Mouse (Mus musculus) ES-Bruce4 (cell line): ENCODE data around the gene Erc1. TPM values are rescaled to one million over a fixed set of nuclear protein-coding genes. Genes with fewer than 3 reads are reported as not detected.

Experiments
- H3K27ac ChIP-seq: 2 replicates; pipeline ENCODE4 v1.5.1; 2012; ENCODE audit warnings: low read length, inconsistent platforms; ENCODE audit not compliant: insufficient read depth
- H3K27me3 ChIP-seq: 2 replicates; pipeline ENCODE4 v1.6.1; 2012; ENCODE audit warnings: mild to moderate bottlenecking, low read length, inconsistent platforms; ENCODE audit not compliant: control insufficient read depth, poor library complexity, insufficient read depth, severe bottlenecking
- H3K36me3 ChIP-seq: 2 replicates; pipeline ENCODE4 v1.6.1; 2012; ENCODE audit warnings: inconsistent platforms, mild to moderate bottlenecking, low read length, moderate library complexity; ENCODE audit not compliant: control insufficient read depth, poor library complexity, insufficient read depth, severe bottlenecking
- H3K4me1 ChIP-seq: one replicate; pipeline ENCODE4 v1.8.1; 2011; ENCODE audit warnings: low read length; ENCODE audit not compliant: control insufficient read depth, insufficient read depth
- H3K4me3 ChIP-seq: 2 replicates; pipeline ENCODE4 v1.5.1; 2011; ENCODE audit warnings: low read depth, mild to moderate bottlenecking, low read length
- H3K9ac ChIP-seq: 2 replicates; pipeline ENCODE4 v1.6.1; 2012; ENCODE audit warnings: low read depth, mild to moderate bottlenecking, inconsistent platforms; ENCODE audit not compliant: poor library complexity, severe bottlenecking
- H3K9me3 ChIP-seq: replicated peaks from 2 replicates; pipeline ENCODE4 v1.6.1; 2012; ENCODE audit warnings: mild to moderate bottlenecking, low read length, inconsistent platforms; ENCODE audit not compliant: control insufficient read depth, poor library complexity, insufficient read depth, severe bottlenecking
- CTCF ChIP-seq: IDR thresholded peaks from one replicate; pipeline ENCODE4 v1.8.1; 2011; ENCODE audit warnings: low read depth, low read length
- EP300 ChIP-seq: IDR thresholded peaks from 2 replicates; pipeline ENCODE4 v1.6.1; 2011; ENCODE audit warnings: low read depth, low read length; ENCODE audit not compliant: insufficient read depth
- POLR2A ChIP-seq: IDR thresholded peaks from one replicate; pipeline ENCODE4 v1.8.1; 2011; ENCODE audit warnings: low read length; ENCODE audit not compliant: insufficient read depth
- polyA plus RNA-seq: library from polyadenylated mRNA; stranded (reverse); fragments of >200 nt; gene quantifications from 2 replicates; pipeline ENCODE4 v1.2.4, GENCODE M21; 2011; ENCODE audit warnings: low read depth; ENCODE audit not compliant: missing spikeins, insufficient read depth, insufficient read length

Erc1 gene
- polyA plus RNA-seq, 1 experiment: 55.6 TPM

DNA sequence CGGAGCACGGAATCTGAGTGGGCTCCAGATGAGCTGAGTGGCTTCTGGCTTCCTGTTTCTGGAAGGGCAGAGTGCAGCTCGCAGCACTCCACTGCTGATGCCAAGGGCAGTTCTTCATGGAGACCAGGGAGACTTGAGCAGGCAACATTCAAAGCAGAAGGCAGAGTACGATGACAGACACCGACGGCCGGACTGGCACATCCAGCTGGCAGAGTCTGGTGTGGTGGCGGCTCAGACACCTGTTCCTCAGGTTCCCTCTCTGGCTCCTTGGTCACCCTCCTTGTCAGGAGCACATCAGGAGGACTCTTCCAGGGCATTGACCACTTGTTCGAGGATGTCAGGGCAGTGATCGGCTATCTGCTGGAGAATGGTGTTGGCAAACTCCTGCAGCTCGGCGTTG is 272.6 kb downstream of the Erc1 start:
- Histone ChIP-seq H3K27me3 (no peaks in the 10 kb centered on the region), H3K36me3 (0 out of 2 replicates have a peak, but pooled peaks cover 4% of the 10 kb centered on the region), H3K9ac (no peak overlapping the region), H3K9me3 (no peaks in the 10 kb centered on the region), H3K4me1 (no peaks in the 10 kb centered on the region), H3K4me3 (no peak overlapping the region), H3K27ac (no peak overlapping the region)
- TF ChIP-seq CTCF (no peak), POLR2A (no peak), EP300 (no peak)

DNA sequence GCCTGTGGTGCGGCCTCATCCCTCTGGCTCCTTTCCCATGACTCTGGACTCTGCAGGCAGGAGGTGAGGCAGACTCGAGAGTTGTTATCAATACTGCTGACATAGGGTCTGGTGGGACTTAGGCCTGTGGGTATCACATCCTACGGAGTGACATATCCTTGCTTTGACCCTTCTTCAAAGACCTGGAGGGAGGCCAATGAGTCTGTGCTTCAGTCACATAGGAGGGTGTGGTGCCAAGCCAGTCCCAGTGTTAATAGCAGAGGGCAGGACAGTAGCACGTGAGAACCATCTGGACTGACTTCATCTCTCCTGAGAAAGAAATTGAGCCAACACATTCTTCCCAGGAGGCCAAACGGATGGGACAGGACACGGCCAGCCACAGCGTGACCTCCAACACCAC is 275.7 kb downstream of the Erc1 start:
- no peak overlapping the region for H3K27ac ChIP-seq
- H3K9ac ChIP-seq: no peak overlapping the region
- no peaks in the 10 kb centered on the region for H3K4me1 ChIP-seq
- H3K9me3 ChIP-seq: no peaks in the 10 kb centered on the region
- no peaks in the 10 kb centered on the region for H3K27me3 ChIP-seq
- 0 out of 2 replicates have a peak, but pooled peaks cover 4% of the 10 kb centered on the region for H3K36me3 ChIP-seq
- no peak overlapping the region for H3K4me3 ChIP-seq
- TF ChIP-seq POLR2A: no peak
- no peak for TF ChIP-seq EP300
- TF ChIP-seq CTCF: no peak

DNA sequence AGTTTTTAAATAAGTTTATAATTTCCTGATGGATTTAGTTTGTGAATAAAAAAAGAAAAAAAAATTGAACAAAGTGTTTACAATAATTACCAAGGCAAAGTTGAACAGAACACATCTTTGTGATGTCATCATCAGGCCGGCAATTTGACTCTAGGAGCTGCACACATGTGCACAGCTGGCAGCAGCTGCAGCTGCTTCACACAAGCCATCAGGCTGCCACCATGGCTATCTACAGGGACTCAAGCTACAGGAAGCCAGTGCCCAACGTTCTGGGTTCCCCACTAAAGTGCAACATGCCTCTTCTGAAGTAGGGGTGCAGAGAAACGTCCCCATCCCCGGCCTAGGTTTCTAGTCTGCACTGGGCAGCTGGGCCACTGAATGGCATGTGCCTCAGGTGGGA is 277.2 kb downstream of the Erc1 start:
- Histone ChIP-seq H3K27ac (no peak overlapping the region), H3K4me1 (no peaks in the 10 kb centered on the region), H3K36me3 (0 out of 2 replicates have a peak, but pooled peaks cover 4% of the 10 kb centered on the region), H3K9me3 (no peaks in the 10 kb centered on the region), H3K4me3 (no peak overlapping the region), H3K9ac (no peak overlapping the region), H3K27me3 (no peaks in the 10 kb centered on the region)
- TF ChIP-seq CTCF (no peak), EP300 (no peak), POLR2A (no peak)

DNA sequence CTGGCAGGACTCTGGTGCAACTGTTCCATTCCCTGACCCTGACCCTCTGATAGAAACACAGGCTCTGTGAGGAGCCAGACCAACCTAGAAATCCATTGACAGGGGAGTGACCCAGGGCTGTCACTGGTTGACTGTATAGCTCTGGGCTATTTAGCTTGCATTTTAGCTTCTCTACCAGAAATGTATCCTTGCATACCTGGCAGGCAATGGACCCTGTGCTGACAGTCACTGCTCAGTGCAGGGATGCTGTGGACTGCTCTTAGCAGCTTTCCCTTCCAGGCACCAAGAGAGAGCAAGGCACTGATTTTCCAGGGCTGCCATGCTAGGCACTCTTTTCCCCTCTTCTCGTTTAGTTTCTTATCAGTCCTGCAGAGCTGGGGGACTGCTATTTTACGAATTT is 279.6 kb downstream of the Erc1 start:
- H3K9ac ChIP-seq: no peak overlapping the region
- H3K4me3 ChIP-seq: no peak overlapping the region
- no peak for TF ChIP-seq EP300
- no peaks in the 10 kb centered on the region for H3K27me3 ChIP-seq
- no peaks in the 10 kb centered on the region for H3K4me1 ChIP-seq
- H3K27ac ChIP-seq: no peak overlapping the region
- no peaks in the 10 kb centered on the region for H3K9me3 ChIP-seq
- no peaks in the 10 kb centered on the region for H3K36me3 ChIP-seq

- Histone ChIP-seq H3K27ac (no peak overlapping the region), H3K9ac (no peak overlapping the region), H3K4me1 (no peaks in the 10 kb centered on the region), H3K36me3 (no peaks in the 10 kb centered on the region), H3K27me3 (no peaks in the 10 kb centered on the region), H3K9me3 (no peaks in the 10 kb centered on the region), H3K4me3 (no peak overlapping the region)
- no peak for TF ChIP-seq EP300
- TF ChIP-seq CTCF: no peak
- TF ChIP-seq POLR2A: no peak
Observed at GRCm38 (mm10) chr6:119565451-119566379, 282.3 kb downstream of the Erc1 start.

- H3K27ac ChIP-seq: no peak overlapping the region
- no peak overlapping the region for H3K9ac ChIP-seq
- TF ChIP-seq EP300: no peak
- TF ChIP-seq CTCF: no peak
- no peak for TF ChIP-seq POLR2A
- H3K4me1 ChIP-seq: no peaks in the 10 kb centered on the region
- no peaks in the 10 kb centered on the region for H3K27me3 ChIP-seq
- no peak overlapping the region for H3K4me3 ChIP-seq
- H3K9me3 ChIP-seq: no peaks in the 10 kb centered on the region
- H3K36me3 ChIP-seq: no peaks in the 10 kb centered on the region
Observed at GRCm38 (mm10) chr6:119562558-119562957, 285.4 kb downstream of the Erc1 start.
